Mouse (Mus musculus) spleen, adult 2 months (tissue): Measurements from ENCODE around the gene Chrnb2.

Experiments
- CTCF ChIP-seq: fragments of 200-500 bp; IDR thresholded peaks from 2 replicates; pipeline ENCODE4 v1.5.1; 2011; ENCODE audit warnings: mild to moderate bottlenecking, inconsistent platforms; ENCODE audit not compliant: insufficient read depth, insufficient read length, insufficient replicate concordance; ENCODE audit errors: extremely low read depth
- POLR2A ChIP-seq: fragments of 200-500 bp; IDR thresholded peaks from 2 replicates; pipeline ENCODE4 v1.6.1; 2011; ENCODE audit warnings: low read depth, low read length, inconsistent platforms

- TF ChIP-seq POLR2A (no peak), CTCF (no peak)
Observed at GRCm38 (mm10) chr3:89788680-89789352, 24.4 kb upstream of the Chrnb2 start.
